Mouse (Mus musculus) urinary bladder, postnatal 36 days (tissue): Measurements from ENCODE around the gene Abt1.

Experiments
- DNase-seq, 2 experiments: peaks; one replicate each; pipeline ENCODE4 v3.0.0; 2022; ENCODE audit warnings: low spot score in 2 of 2, mixed read lengths in 1 of 2

Abt1 gene

GRCm38 (mm10) chr13:23438521-23438920, 14.9 kb upstream of the Abt1 start:
- DNase-seq = no peak

GRCm38 (mm10) chr13:23437908-23438307, 14.2 kb upstream of the Abt1 start:
- DNase-seq = peak; percentile 86 to 88

GRCm38 (mm10) chr13:23436861-23437822, 13.5 kb upstream of the Abt1 start:
- peak in 1 of 2 experiments; percentile 37 for DNase-seq

GRCm38 (mm10) chr13:23436231-23436661, 12.6 kb upstream of the Abt1 start:
- no peak for DNase-seq

- no peak for DNase-seq
Observed at GRCm38 (mm10) chr13:23435676-23436075, 12.0 kb upstream of the Abt1 start.

- DNase-seq = no peak
Observed at GRCm38 (mm10) chr13:23435241-23435640, 11.6 kb upstream of the Abt1 start.

- no peak for DNase-seq
Observed at GRCm38 (mm10) chr13:23434426-23434825, 10.8 kb upstream of the Abt1 start.

GRCm38 (mm10) chr13:23433801-23434200, 10.1 kb upstream of the Abt1 start:
- DNase-seq = no peak

GRCm38 (mm10) chr13:23433206-23433605, 9.5 kb upstream of the Abt1 start:
- no peak for DNase-seq

GRCm38 (mm10) chr13:23432562-23433201, 9.0 kb upstream of the Abt1 start:
- DNase-seq = peak; percentile 93 to 94

GRCm38 (mm10) chr13:23431351-23431771, 7.7 kb upstream of the Abt1 start:
- DNase-seq = peak; percentile 71 to 78

- peak; percentile 62 to 79 for DNase-seq
Observed at GRCm38 (mm10) chr13:23430734-23431133, 7.1 kb upstream of the Abt1 start.

- no peak for DNase-seq
Observed at GRCm38 (mm10) chr13:23429771-23430380, 6.2 kb upstream of the Abt1 start.

- DNase-seq = no peak
Observed at GRCm38 (mm10) chr13:23428166-23428993, 4.7 kb upstream of the Abt1 start.

GRCm38 (mm10) chr13:23427401-23427910, 3.8 kb upstream of the Abt1 start:
- DNase-seq = no peak

- no peak for DNase-seq
Observed at GRCm38 (mm10) chr13:23426922-23427321, 3.3 kb upstream of the Abt1 start.

- no peak for DNase-seq
Observed at GRCm38 (mm10) chr13:23426335-23426734, 2.7 kb upstream of the Abt1 start.

- no peak for DNase-seq
Observed at GRCm38 (mm10) chr13:23425505-23425904, 1.8 kb upstream of the Abt1 start.

- DNase-seq = peak; percentile 79 to 90
Observed at GRCm38 (mm10) chr13:23424494-23425325, 1.0 kb upstream of the Abt1 start.

- no peak for DNase-seq
Observed at GRCm38 (mm10) chr13:23424052-23424380, 350 bp upstream of the Abt1 start.
